In genomic region chr16:55151726-55152125, GRCm38 (mm10) we compare ENCODE assay signal across 8 mouse cellular contexts.
DNase-seq lines count a peak whose midpoint lies in the region; ATAC-seq and TF ChIP-seq lines count a peak whose summit lies in the region.

No protein-coding gene starts in this region.

- ATAC-seq in forebrain, embryonic 12.5 days (ENCODE audit: low FRiP score): 0 out of 2 replicates have a peak, but pooled peaks have one; percentile 20

- H3K36me3 ChIP-seq in forebrain, embryonic 12.5 days (replicated peaks): no peaks in the 10 kb centered on the region
- no peaks in the 10 kb centered on the region for H3K36me3 ChIP-seq in forebrain, embryonic 10.5 days (replicated peaks)
- no peaks in the 10 kb centered on the region for H3K36me3 ChIP-seq in myocyte (ENCODE audit: control insufficient read depth, insufficient read depth)

- no peaks in the 10 kb centered on the region for H3K9me3 ChIP-seq in forebrain, embryonic 12.5 days
- no peaks in the 10 kb centered on the region for H3K9me3 ChIP-seq in forebrain, embryonic 10.5 days

- H3K4me3 ChIP-seq in forebrain, embryonic 12.5 days (replicated peaks): no peak overlapping the region
- H3K4me3 ChIP-seq in forebrain, embryonic 10.5 days: no peak overlapping the region
- H3K4me3 ChIP-seq in left cerebral cortex, adult 2 months: no peak overlapping the region
- no peak overlapping the region for H3K4me3 ChIP-seq in myocyte

- no peaks in the 10 kb centered on the region for H3K27me3 ChIP-seq in forebrain, embryonic 12.5 days
- no peaks in the 10 kb centered on the region for H3K27me3 ChIP-seq in forebrain, embryonic 10.5 days (ENCODE audit: poor library complexity, severe bottlenecking)
- H3K27me3 ChIP-seq in myocyte (ENCODE audit: control insufficient read depth, insufficient read depth, insufficient read length): no peaks in the 10 kb centered on the region

- no peak overlapping the region for H3K27ac ChIP-seq in forebrain, embryonic 12.5 days
- H3K27ac ChIP-seq in forebrain, embryonic 10.5 days: no peak overlapping the region
- 0 out of 2 replicates have a peak overlapping the region, but pooled peaks have one; percentile 28 for H3K27ac ChIP-seq in left cerebral cortex, adult 2 months

- no peak overlapping the region for H3ac ChIP-seq in myocyte (ENCODE audit: control insufficient read depth, insufficient read length)

- no peaks in the 10 kb centered on the region for H3K79me2 ChIP-seq in myocyte (ENCODE audit: control insufficient read depth, insufficient read depth)

- TF ChIP-seq CTCF in left cerebral cortex, adult 2 months (IDR thresholded peaks at IDR 0.05): peak; percentile 53

- H3K9ac ChIP-seq in forebrain, embryonic 12.5 days: no peak overlapping the region

- no peak for DNase-seq in forebrain, embryonic 10.5 days (ENCODE audit: extremely low spot score, low spot score)
- peak; percentile 13 for DNase-seq in NIH3T3 (ENCODE audit: low read depth)
- peak; percentile 9 to 39 for DNase-seq in frontal cortex, postnatal 36 days (ENCODE audit: low spot score in 2 of 2)
- DNase-seq in left cerebral cortex, adult 2 months (ENCODE audit: extremely low spot score in 1 of 2, low spot score in 2 of 2): peak; percentile 11 to 32
- no peak for DNase-seq in c-Kit-positive CD71-positive TER-119-positive erythroid progenitor cells, embryonic 14.5 days (ENCODE audit: low spot score)
- DNase-seq in gastrocnemius, adult 8-10 months (ENCODE audit: low spot score in 2 of 2): no peak

- 60% methylated on average over 4 of the region's 4 CpGs for WGBS in forebrain, embryonic 12.5 days
- 51% methylated on average over 4 of the region's 4 CpGs for WGBS in forebrain, embryonic 10.5 days

- H3K4me1 ChIP-seq in forebrain, embryonic 12.5 days: no peaks in the 10 kb centered on the region
- H3K4me1 ChIP-seq in forebrain, embryonic 10.5 days: no peaks in the 10 kb centered on the region

- H3K4me2 ChIP-seq in forebrain, embryonic 12.5 days: no peak overlapping the region
- peak overlapping the region; percentile 7 for H3K4me2 ChIP-seq in myocyte (ENCODE audit: low read depth)

- no peak for TF ChIP-seq POLR2A in myocyte (IDR thresholded peaks at IDR 0.05; ENCODE audit: insufficient read length, low read depth)

- intact Hi-C loops in left cerebral cortex, adult 2 months (cut with DNase I): loop anchor here (2.0 kb wide), 1 partner anchor 317 kb away; no protein-coding TSS in a partner anchor

TF ChIP-seq in myocyte, 11 proteins besides CTCF, POLR2A, EP300 and RAD21:
- TF ChIP-seq SRF (IDR thresholded peaks at IDR 0.05; ENCODE audit: control insufficient read depth, insufficient read length, low read depth) (no peak), TCF3 (IDR thresholded peaks at IDR 0.05; ENCODE audit: insufficient read length, low read depth) (no peak), MAX (IDR thresholded peaks at IDR 0.05; ENCODE audit: low read depth) (no peak), REST (IDR thresholded peaks at IDR 0.05; ENCODE audit: insufficient read depth, insufficient read length) (no peak), MYOG (IDR thresholded peaks at IDR 0.05; ENCODE audit: control insufficient read depth in 1 of 3, insufficient read depth in 1 of 3, insufficient read length in 2 of 3, low read depth in 2 of 3) (no peak), TCF12 (IDR thresholded peaks at IDR 0.05; ENCODE audit: insufficient read depth, poor library complexity, severe bottlenecking) (no peak), USF1 (IDR thresholded peaks at IDR 0.05; ENCODE audit: low read depth) (no peak), POLR2AphosphoS2 (IDR thresholded peaks at IDR 0.05; ENCODE audit: insufficient read length, low read depth) (no peak), E2F4 (IDR thresholded peaks at IDR 0.05; ENCODE audit: insufficient read depth) (no peak), CEBPB (IDR thresholded peaks at IDR 0.05; ENCODE audit: insufficient read depth, poor library complexity, severe bottlenecking) (no peak), MYOD1 (IDR thresholded peaks at IDR 0.05; ENCODE audit: control insufficient read depth in 1 of 3, insufficient read length in 2 of 3, low read depth in 2 of 3) (no peak)

Comparison
In these comparisons a context has a peak if more than half of its experiments do, and no peak if none do; other contexts are left out.
1. DNase-seq: peak in NIH3T3 (single experiment), frontal cortex, postnatal 36 days (2 of 2) and left cerebral cortex, adult 2 months (2 of 2); none in forebrain, embryonic 10.5 days (single experiment), c-Kit-positive CD71-positive TER-119-positive erythroid progenitor cells, embryonic 14.5 days (single experiment) and gastrocnemius, adult 8-10 months (0 of 2).